Comparison of ENCODE assay signal across 14 mouse cellular contexts in genomic region chr7:144461246-144461902, GRCm38 (mm10). TPM values are rescaled to one million over a fixed set of nuclear protein-coding genes. Genes with fewer than 3 reads are reported as not detected.
DNase-seq lines count a peak whose midpoint lies in the region.
"Had no signal": no experiment of that assay in that cellular context is flagged by ENCODE, and none has a peak within 500 bp of the region (broad histone marks: within the 10 kb centered on the region; RNA-seq: fewer than 3 reads in every experiment).

No protein-coding gene starts in this region.

- DNase-seq in adrenal gland, adult (ENCODE audit: inconsistent age in 2 of 2, low spot score in 1 of 2), result peak; percentile 52 to 78
- DNase-seq in adrenal gland, adult 18-20 months (ENCODE audit: low spot score in 2 of 2), result no peak
- peak; percentile 74 for DNase-seq in heart, adult 11 months
- no peak for DNase-seq in heart, postnatal 4 days
- DNase-seq in adrenal gland, postnatal 14 days, result peak; percentile 36
- DNase-seq in lung, postnatal 14 days, result no peak
- DNase-seq in layer of hippocampus, postnatal 10 days (ENCODE audit: low spot score in 2 of 2), result no peak
- DNase-seq: cerebellum, adult 2 months; cerebellum, postnatal 10 days; forebrain, postnatal 0 days; gastrocnemius, postnatal 36 days; heart, adult 18-20 months; heart, postnatal 14 days; kidney, adult 2 months had no signal

RNA-seq across cellular contexts. Expression of gene Cttn, which starts 9.4 kb away (rescaled TPM):
- 100 to 1,000 TPM; 168 to 229 TPM for total RNA-seq in adrenal gland, adult 18-20 months (2021)
- total RNA-seq in heart, postnatal 4 days (2021), result 10 to 100 TPM; 88.0 to 93.4 TPM
- total RNA-seq in adrenal gland, postnatal 14 days (2021), result 127 and 136 TPM in 2 replicates
- total RNA-seq in layer of hippocampus, postnatal 10 days (2021), result 100 to 1,000 TPM; 151 to 164 TPM

Comparison
In these comparisons a context has a peak if more than half of its experiments do, and no peak if none do; other contexts are left out.
1. DNase-seq: peak in adrenal gland, adult (2 of 2), heart, adult 11 months (single experiment) and adrenal gland, postnatal 14 days (single experiment); none in adrenal gland, adult 18-20 months (0 of 2), heart, postnatal 4 days (single experiment), lung, postnatal 14 days (single experiment) and layer of hippocampus, postnatal 10 days (0 of 2).